Mouse (Mus musculus): ENCODE results near the gene Nav1.

- TF ChIP-seq POLR2A (IDR thresholded peaks at IDR 0.05; ENCODE audit: insufficient read depth, low read length): no peak
- no peak for TF ChIP-seq CTCF (IDR thresholded peaks at IDR 0.05; ENCODE audit: low read depth, low read length)
- TF ChIP-seq EP300 (IDR thresholded peaks at IDR 0.05; ENCODE audit: insufficient read depth, low read depth, low read length): no peak
Measured at GRCm38 (mm10) chr1:135443506-135443905, 163.6 kb downstream of the Nav1 start.
